Mouse (Mus musculus) thymus, postnatal 14 days (tissue): Measurements from ENCODE around the gene Gm43064.
"Not testable (repeated sequence)": the region's sequence is repeated elsewhere in the genome, so short reads cannot be mapped to it uniquely, and the experiment has no call there.

Source experiments
- DNase-seq: peaks from one replicate; pipeline ENCODE4 v3.0.0; 2021

Gene Gm43064

DNA sequence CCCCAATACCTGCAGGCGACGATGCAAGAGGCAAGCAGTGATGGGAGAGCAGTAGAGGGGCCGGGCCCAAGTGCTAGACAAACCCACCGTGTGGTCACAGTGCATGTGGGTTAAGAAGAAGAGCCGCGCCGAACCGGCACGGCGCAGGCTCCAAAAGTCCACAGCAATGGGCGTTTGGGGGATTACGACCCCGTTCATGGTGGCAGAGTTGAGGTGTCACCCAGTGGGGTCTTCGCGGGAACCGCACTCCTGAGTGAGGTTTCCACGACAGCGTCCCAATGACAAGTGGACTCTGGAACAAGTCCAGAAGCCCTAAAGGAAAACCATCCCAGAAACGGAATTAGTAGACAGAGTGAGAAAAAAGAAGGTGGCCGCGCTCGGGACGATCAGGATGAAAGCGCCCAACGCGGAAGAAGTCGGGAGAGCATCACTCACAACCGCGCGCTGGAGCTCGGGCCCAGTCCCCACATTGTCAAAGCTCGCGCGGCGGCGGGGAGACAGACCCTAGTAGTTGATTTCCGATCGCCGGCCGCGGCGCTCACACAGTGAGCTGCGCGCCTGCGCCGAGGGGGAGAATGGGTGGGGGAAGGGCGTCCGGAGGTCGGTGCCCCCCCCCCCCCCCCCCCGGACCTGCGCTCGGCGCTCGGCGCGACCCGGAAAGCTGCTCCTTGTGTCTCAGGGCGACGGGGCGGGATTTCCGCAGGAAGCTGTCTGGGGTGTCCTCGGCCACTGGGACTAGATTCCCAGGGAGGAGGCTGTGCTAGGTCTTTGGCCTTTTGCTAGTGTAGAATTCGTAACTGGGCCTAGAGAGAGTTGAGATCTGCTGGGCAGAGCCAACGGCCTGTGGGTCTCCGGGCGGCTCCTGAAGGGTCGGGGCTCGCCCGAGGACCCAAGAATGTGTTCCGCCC, at the start of gene Gm43064, which contains the start of the genes Dclre1b and Ap4b1:
Gm43064 (plus strand) TSS at position 683 of the 908 bp plus-strand sequence.
Dclre1b (minus strand) TSS at position 554 of the 908 bp plus-strand sequence.
Ap4b1 (plus strand) TSS at position 630 of the 908 bp plus-strand sequence.
- DNase-seq, result peak; percentile 96

DNA sequence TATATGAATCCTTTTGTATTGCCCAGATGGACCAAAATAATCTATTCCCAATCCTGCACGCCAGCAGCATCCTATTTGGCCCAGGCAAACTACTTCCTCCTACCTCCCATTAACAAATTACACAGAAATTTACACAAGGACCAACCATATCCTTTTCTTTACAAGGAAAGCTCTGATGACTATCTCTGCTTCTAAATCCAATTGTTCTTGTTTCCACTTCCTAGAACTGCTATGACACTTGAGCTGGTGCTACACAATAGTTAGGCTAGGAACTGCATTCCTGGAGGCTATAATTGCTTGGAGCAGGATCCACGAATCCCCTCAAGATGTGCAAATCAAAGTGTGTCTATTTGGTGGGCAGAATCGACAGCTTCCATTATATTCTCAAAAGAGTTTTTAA, 42.6 kb upstream of the Gm43064 start:
- no peak for DNase-seq

DNA sequence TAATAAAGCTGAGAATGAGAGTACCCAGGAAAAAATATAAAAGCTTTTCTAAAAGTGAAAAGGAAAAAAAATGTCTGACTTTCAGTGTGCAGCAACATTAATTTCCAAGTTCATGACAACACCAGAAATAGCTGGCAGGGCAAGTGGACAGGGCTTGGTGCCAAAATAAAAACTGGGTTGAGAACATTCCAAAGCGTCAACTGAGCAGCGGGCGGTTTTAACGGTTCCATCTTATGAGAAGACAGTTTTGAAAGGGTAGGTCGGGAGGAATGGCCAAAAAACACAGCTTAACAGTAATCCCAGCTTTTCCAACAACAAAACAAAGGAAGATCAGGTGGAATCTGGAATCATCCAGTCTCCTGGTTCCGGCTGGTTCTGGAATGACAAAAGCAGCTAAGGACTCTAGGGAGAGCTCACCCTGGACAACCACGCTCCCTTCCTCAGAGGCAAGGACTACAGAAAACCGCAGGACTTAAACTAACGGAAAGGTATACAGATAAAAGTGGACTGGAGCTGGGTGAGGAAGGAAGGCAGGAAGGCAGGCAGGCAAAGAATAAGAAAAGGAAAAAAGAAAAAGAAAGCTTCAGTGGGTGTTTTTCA, 37.7 kb upstream of the Gm43064 start:
- DNase-seq, result no peak

DNA sequence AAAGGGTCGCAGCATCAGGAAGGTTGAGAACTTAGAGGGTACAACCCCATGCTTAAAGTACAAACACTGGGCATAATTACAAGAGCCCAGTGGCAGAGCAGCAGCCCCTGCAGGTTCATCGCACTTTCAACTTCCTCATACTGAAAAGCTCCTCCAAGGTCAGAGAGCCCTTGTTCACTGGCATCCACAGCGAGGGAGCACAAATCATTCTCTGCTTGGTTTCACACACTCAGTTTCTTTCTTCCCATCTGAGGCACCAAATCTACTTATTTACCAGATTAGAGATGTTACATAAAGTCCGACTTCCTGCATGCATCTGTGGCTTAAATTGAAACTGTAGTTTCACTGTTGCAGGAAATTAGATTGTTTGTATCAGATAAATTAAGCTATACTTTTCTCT, 36.5 kb upstream of the Gm43064 start:
- peak; percentile 41 for DNase-seq

DNA sequence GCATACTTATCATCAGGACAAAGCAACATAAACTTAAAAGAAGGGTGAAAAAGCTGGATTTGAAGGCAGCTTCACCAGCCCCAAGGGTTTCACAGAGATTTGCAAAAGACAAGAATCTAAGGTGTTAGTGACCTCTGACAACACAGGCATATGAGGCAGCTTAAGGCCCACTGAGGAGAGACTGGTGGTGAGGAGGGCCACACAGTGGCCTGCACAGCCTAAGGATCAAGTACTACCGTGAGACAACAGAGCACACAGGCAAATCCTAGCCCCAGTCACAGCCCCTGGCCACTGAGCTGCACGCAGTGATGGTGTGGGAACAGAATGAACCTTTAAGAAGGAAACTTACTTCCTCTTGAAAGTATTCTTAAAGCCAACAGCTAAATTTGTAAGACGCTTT, 35.9 kb upstream of the Gm43064 start:
- peak; percentile 50 for DNase-seq

DNA sequence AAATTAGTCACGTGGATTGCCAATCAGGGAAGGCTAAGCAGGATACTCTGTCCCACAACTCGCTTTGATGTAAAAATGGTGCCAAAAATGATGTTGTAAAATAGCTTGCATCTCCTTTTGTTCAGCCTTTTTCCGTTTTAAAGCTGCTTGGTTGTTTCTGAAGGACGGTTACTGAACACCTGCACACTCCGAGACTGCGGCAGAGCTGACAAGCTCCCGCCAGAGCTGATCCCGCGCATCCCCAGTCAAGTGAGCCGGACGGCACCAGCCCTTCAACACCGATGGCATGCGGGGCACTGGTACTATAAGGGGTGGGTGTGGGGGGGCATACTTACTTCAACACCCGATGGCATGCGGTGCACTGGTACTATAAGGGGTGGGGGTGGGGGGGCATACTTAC, 35.4 kb upstream of the Gm43064 start:
- DNase-seq, result peak; percentile 79

DNA sequence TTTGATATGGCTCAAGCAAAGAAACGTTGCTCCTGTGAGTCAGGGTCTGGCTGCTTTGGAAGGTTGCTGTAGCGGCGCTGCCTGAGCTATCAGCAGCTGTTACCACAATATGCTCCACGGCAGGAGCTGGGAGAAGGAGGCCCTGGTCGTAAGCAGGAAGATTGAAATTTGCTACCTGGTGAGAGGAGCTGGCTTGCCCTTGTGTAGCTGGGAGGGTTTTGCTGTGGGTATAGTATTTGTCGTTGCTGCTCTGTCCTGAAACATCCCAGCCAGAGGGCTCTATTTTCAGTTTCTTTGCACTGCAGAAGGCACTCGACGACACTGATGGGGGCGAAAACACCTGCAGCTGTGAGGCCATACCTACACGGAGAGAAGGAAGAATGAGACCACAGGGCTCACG, 31.4 kb upstream of the Gm43064 start:
- DNase-seq, result peak; percentile 77

DNA sequence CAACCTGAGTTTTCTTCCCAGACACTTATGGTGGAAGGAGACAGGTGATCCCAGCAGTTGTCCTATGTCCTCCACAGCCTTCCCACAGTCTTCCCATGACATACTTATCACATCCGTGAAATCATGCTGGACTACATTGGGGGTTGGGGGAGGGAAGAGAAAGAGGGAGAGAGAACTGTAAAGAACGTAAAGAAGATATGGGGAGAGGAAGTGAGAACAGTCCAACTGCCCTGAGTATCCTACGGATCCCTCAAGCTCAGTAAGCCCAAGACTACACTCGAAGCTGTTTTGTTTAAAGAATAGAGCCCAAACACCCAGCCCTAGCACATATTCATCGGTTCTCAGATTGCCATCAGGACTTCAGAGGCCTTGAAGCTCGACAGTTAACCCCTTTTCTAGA, 30.7 kb upstream of the Gm43064 start:
- no peak for DNase-seq

DNA sequence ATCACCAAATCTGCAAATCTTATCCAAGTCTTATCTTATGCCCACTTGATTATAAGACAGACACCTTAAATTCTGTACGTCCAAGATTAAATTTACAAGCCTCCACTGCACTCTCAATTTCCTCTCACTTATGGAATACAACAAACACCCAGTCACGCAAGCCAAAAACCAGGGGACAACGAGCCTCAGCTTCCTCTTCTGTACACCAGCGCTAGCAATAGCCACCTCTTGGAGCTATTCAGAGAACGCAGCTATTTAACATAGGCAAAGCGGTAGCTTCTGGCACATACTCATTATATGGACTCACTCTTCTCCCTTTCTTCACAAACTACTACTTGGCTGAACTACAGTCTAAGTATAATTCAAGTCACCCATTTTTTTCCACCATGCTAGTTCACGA, 30.2 kb upstream of the Gm43064 start:
- DNase-seq, result peak; percentile 38

DNA sequence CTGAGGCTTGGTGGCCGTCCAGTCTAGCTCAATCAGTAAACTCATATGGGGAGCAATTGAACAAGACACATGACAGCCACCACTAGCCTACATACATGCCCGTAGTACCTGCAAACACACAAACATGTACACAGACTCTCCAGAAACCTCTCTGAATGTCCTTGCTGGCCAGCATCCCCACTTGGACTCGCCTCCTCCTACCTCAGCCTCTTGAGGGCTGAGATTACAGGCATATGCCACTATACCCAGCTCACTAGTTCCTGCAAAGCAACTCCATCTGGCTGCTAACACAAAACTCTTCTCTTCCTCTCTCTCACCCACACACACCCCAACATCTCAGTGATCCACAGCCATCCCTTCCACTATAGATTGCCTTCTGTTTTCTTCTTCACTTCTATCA, 29.1 kb upstream of the Gm43064 start:
- DNase-seq, result peak; percentile 34

DNA sequence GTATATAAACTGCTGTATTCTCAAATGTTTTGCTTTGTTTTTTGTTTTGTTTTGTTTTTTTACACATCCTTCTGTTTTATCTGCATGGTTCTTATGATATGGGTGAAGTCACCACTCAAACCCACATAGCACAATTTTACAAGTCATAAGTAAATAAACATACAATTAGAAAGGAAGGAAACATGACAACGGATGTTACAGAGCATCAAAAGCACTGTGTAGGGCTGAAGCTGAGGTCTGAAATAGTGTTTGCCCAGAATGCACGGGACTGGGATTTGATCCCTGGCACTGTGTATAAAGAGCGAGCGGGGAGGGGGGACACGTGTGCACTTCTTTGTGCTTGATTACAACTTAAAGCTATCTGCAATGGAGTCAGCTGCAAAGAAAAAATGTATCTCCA, 28.6 kb upstream of the Gm43064 start:
- DNase-seq, result no peak

DNA sequence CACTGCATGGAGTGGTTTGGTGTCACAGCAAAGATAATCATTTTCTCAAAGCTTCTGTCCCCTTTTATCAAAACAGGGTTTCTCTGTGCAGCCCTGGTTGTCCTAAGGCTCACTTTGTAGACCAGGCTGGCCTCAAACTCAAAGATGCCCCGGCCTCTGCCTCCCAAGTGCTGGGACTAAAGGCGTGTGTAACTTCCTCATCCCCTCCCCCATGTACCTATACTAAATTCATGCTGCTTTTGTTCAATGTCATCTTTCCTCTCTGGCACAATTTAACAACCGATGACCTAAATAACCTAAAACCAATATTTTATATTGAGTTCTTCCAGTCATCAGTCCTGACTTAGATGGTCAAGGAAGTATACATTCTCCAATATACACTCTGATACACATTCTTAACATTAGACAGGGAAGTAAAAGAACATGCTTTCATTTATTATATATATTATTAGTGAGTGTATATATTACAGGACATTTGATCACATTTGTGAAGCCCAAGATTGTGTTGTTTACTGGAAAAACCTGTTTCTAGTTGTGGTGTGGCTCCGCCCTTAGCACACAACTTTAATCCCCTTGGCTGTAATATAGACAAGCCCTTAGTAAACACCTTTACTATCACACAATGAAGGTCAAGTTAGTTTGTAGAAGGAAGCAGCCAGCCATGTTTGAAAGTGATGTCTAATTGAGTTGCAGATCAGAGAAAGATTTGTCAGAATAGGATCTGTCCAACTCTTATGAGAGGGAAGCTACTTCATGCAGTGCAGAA, 26.3 kb upstream of the Gm43064 start:
- no peak for DNase-seq

DNA sequence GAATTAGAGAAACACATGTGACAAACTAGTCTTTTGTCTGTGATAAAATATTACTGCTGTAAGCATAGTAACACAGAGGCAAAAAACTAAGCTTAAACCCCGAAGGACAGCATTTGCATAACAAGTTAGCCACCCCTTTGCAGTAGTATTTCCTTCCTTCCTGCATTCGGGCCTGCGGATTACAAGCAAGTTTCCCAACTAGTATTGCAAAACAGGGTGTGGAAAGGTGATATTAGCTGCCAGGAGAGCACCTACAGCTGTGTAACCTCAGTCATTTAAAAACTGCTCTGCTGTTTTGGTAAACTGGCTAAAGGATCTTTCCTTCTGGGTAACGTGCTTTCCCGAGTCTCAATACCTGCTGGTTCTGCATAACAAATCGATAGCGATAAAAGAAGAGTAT, 22.1 kb upstream of the Gm43064 start:
- no peak for DNase-seq

DNA sequence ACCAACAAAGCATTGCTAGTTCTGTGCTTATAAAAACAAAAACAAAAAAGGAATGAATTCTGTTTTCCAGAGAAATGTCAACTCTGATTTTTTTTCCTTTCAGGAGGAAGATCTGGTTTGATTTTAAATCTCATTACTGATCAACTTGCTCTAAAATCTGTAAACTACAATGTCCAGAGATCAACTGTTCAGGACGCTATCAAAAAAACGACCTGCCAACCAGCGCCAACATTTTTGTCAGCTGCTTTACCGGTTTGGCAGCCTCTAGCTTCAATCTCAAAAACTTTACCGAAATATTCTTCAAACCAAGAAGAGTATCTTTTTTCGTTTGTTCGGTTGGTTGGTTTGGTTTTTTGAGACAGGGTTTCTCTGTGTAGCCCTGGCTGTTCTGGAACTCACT, 20.3 kb upstream of the Gm43064 start:
- no peak for DNase-seq

DNA sequence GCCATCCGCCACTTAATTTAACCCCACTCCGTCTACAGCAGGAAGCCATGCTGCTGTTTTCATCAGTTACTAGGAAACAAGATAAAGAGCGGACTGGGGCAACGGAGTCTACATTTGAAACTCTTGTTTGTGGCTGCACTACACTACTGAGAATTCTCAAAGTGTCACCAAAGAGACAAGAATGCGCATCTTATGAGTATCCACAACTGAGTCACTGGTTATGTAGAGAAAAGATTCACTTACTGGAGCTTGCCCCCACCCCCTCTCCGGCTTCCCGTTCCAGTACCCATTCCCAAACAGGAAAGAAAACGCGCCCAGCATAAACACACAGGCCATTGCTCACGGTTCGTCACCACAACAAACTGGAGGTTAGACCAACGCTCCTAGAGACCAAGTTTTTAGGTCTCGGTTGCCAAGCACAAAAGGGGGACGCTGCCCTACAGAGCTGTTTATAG, 19.5 kb upstream of the Gm43064 start:
- DNase-seq, result no peak

DNA sequence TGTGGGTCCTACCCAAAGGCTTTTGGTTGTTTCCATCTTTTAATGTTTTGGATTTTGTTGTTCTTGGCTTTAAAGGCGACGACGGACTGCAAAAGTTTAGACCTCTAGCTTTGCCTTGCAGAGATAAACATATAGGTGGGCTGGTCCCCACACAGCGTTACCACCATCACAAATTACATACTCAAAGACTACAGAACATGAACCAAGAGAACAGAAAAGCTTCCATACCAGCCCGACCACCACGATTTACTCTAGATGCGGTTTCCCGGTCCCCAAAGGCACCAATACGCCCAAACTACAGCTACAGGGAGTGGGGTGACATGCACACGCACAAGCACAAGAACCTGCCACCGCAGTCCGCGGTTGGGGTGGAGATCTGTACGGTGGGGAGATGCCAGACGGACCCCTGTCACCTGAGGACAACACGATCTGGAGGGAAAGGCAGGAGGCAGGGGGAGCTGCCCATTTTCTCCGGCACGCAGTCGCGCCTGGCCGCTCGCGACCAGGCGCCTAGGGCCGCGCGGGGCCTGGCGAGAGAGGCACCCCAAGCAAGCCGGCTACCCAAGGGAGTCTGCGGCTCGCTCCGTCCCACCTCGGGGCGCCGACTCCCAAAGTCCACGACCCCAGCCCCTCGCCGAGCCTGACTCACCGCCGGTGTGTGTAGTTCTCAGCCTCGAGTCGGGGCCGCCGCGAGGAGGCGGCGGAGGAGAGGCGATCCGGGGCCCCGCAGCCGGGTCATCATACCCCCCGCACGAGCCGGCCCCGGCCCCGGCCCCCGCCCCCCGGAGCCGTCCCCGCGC, 18.8 kb upstream of the Gm43064 start:
- peak; percentile 55 for DNase-seq

DNA sequence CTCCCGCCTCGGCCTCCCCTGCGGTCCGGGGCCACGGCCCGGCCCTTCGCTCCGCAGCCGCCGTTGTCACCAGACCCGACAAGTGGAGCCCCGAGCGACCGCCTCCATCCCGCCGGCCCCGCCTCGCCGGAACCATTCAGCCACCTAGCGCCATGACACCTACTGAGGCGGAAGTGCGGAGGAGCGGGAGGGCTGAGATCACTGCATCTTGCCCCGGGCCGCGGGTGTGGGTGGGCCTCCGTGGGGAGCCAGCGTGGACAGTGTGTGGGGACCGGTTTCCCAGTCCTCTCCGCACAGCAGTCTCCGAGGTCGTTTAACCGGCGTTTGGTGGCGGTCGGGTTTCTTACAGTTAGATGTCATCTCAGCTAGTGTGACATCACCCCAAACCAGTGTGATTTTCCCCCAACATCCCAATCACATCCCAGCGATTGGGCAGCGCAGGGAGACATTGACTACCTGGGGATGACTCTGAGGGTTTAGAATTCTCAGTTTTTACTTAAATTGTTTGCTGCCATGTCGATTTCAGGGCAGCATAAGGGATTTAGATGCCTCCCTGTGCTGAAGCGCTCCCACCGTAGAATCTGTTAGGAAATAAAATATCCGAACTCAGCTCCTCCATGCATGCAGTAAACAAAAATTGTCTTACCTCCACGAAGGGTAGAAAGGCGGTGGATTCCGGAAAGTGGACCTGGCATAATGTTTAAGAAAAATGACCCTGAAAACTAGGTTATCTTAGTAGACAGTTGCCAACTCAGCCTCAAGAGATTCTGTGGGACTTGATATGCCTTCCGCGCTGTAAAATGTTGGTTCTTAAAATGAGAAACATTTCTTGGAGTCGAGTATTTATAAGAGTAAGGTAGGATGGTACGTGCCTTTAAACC, 17.9 kb upstream of the Gm43064 start, which contains the start of gene Hipk1:
Hipk1 (minus strand) TSS at position 334 of the 881 bp plus-strand sequence.
- peak; percentile 96 for DNase-seq

DNA sequence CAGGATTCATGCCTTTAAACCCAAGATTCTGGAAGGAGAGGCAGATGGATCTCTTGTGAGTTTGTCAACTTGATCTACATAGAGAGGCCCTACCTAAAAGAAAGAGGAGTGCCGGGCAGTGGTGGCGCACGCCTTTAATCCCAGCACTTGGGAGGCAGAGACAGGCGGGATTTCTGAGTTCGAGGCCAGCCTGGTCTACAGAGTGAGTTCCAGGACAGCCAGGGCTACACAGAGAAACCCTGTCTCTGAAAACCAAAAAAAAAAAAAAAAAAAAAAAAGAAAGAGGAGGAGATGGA, 17.3 kb upstream of the Gm43064 start:
- DNase-seq, result not testable (repeated sequence)

DNA sequence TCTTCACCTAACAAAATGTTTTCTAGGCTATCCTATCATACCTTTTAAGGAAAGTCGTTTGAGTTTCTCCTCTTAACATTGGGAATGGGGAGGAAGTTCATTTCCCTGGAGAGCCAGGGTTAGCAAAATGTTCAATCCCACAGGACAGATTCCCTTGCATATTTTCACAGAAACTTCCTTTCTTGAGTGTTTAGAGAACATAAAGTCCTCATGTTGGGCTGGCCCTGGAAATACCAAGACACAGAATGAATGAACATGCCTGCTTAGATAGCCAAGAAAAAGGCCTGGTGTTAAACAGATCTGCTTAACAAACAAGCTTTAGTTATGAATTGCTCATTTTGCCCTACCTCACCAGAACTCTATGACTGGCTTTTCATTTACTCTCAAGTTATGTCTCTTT, 16.8 kb upstream of the Gm43064 start:
- no peak for DNase-seq

DNA sequence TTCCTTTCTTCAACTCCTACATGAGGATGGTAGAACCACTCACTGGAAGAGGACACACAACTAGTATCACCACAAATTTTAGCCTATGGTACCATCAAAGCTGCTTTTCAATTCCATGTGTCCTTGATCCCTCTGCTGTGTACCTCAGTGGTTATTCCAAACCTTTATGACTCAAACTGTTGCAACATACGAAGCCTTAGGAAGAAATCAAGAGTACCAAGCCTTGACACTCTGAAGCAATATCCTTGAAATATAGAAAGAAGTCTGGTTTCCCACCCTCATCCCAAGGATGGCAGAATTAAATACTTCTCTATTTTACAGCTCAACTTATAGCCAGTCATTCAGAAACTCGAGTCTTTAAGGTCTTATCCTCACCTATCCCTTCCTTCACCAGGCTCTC, 13.0 kb upstream of the Gm43064 start:
- no peak for DNase-seq

DNA sequence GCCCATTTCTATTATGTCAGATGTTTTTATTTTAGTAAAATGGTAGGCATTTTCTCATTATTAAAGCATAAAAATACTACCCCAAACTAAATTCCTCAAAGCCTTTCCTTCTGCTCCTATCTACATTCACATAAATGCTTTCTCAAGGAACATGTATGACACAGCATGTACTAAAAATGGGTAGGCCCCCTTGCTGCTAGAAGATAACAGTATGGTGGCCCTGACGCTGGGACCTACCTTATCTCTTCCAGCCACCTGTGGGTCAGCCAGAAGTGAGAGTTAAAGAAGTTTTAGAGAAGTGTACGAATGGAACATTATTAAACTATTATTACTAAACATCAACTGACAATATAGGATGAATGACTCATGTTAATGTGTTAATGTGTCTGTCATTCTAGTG, 9.9 kb upstream of the Gm43064 start:
- no peak for DNase-seq
